Mouse (Mus musculus): ENCODE measurements around the gene Pnrc1. TPM values are rescaled to one million over a fixed set of nuclear protein-coding genes. Genes with fewer than 3 reads are reported as not detected.

The Pnrc1 gene
- polyA plus RNA-seq, 1 experiment: 337 TPM

GRCm38 (mm10) chr4:33289106-33289650 lies 785 bp downstream of the Pnrc1 start:
- no peak for TF ChIP-seq CTCF (IDR thresholded peaks at IDR 0.05; ENCODE audit: extremely low read depth, insufficient read length, insufficient replicate concordance, low read depth, low read length)
- TF ChIP-seq POLR2A (IDR thresholded peaks at IDR 0.05; ENCODE audit: low read depth, low read length): no peak
- Histone ChIP-seq H3K36me3 (ENCODE audit: control insufficient read depth, insufficient read depth, low read length) (no peaks in the 10 kb centered on the region), H3K27ac (ENCODE audit: insufficient read depth, low read depth, low read length) (peak overlapping the region; percentile 6; the same call in 1 of the 2 replicates), H3K27me3 (ENCODE audit: control insufficient read depth, insufficient read depth, low read length) (no peaks in the 10 kb centered on the region), H3K4me3 (ENCODE audit: low read depth, low read length) (no peak overlapping the region), H3K4me1 (ENCODE audit: control insufficient read depth, insufficient read depth, insufficient read length, low read length) (peaks cover 11% of the 10 kb centered on the region; the same call in 1 of the 2 replicates)
- WGBS: 83% methylated on average over 12 of the region's 12 CpGs

- 84% methylated on average over 8 of the region's 8 CpGs for WGBS
- peaks cover 23% of the 10 kb centered on the region; the same call in 1 of the 2 replicates for H3K4me1 ChIP-seq (ENCODE audit: control insufficient read depth, insufficient read depth, insufficient read length, low read length)
Observed at GRCm38 (mm10) chr4:33285448-33285847, 4.5 kb downstream of the Pnrc1 start.

GRCm38 (mm10) chr4:33284083-33284880 lies 5.7 kb downstream of the Pnrc1 start:
- Histone ChIP-seq H3K4me1 (ENCODE audit: control insufficient read depth, insufficient read depth, insufficient read length, low read length) (peaks cover 23% of the 10 kb centered on the region; the same call in 1 of the 2 replicates), H3K4me3 (ENCODE audit: low read depth, low read length) (no peak overlapping the region), H3K27ac (ENCODE audit: insufficient read depth, low read depth, low read length) (peak overlapping the region; percentile 69), H3K27me3 (ENCODE audit: control insufficient read depth, insufficient read depth, low read length) (no peaks in the 10 kb centered on the region), H3K36me3 (ENCODE audit: control insufficient read depth, insufficient read depth, low read length) (no peaks in the 10 kb centered on the region)
- TF ChIP-seq CTCF (IDR thresholded peaks at IDR 0.05; ENCODE audit: extremely low read depth, insufficient read length, insufficient replicate concordance, low read depth, low read length): no peak
- TF ChIP-seq POLR2A (IDR thresholded peaks at IDR 0.05; ENCODE audit: low read depth, low read length): no peak
- WGBS: 56% methylated on average over 5 of the region's 5 CpGs

More at GRCm38 (mm10) chr4:33285448-33285847, 4.5 kb downstream of the Pnrc1 start:
- no peak for TF ChIP-seq CTCF (IDR thresholded peaks at IDR 0.05; ENCODE audit: extremely low read depth, insufficient read length, insufficient replicate concordance, low read depth, low read length)
- TF ChIP-seq POLR2A (IDR thresholded peaks at IDR 0.05; ENCODE audit: low read depth, low read length): no peak
- Histone ChIP-seq H3K4me3 (ENCODE audit: low read depth, low read length) (no peak overlapping the region), H3K27me3 (ENCODE audit: control insufficient read depth, insufficient read depth, low read length) (no peaks in the 10 kb centered on the region), H3K27ac (ENCODE audit: insufficient read depth, low read depth, low read length) (no peak overlapping the region), H3K36me3 (ENCODE audit: control insufficient read depth, insufficient read depth, low read length) (no peaks in the 10 kb centered on the region)

GRCm38 (mm10) chr4:33281891-33282685 lies 7.9 kb downstream of the Pnrc1 start:
- H3K27me3 ChIP-seq (ENCODE audit: control insufficient read depth, insufficient read depth, low read length): no peaks in the 10 kb centered on the region
- peaks cover 17% of the 10 kb centered on the region; the same call in 1 of the 2 replicates for H3K4me1 ChIP-seq (ENCODE audit: control insufficient read depth, insufficient read depth, insufficient read length, low read length)
- H3K36me3 ChIP-seq (ENCODE audit: control insufficient read depth, insufficient read depth, low read length): no peaks in the 10 kb centered on the region
- WGBS: 64% methylated on average over 3 of the region's 3 CpGs
- peak overlapping the region; percentile 95 for H3K27ac ChIP-seq (ENCODE audit: insufficient read depth, low read depth, low read length)
- no peak for TF ChIP-seq CTCF (IDR thresholded peaks at IDR 0.05; ENCODE audit: extremely low read depth, insufficient read length, insufficient replicate concordance, low read depth, low read length)
- TF ChIP-seq POLR2A (IDR thresholded peaks at IDR 0.05; ENCODE audit: low read depth, low read length): no peak
- H3K4me3 ChIP-seq (ENCODE audit: low read depth, low read length): no peak overlapping the region

GRCm38 (mm10) chr4:33273437-33273836 lies 16.5 kb downstream of the Pnrc1 start:
- Histone ChIP-seq H3K4me3 (ENCODE audit: low read depth, low read length) (no peak overlapping the region), H3K27ac (ENCODE audit: insufficient read depth, low read depth, low read length) (no peak overlapping the region), H3K4me1 (ENCODE audit: control insufficient read depth, insufficient read depth, insufficient read length, low read length) (no peaks in the 10 kb centered on the region), H3K36me3 (ENCODE audit: control insufficient read depth, insufficient read depth, low read length) (no peaks in the 10 kb centered on the region), H3K27me3 (ENCODE audit: control insufficient read depth, insufficient read depth, low read length) (no peaks in the 10 kb centered on the region)
- TF ChIP-seq CTCF (IDR thresholded peaks at IDR 0.05; ENCODE audit: extremely low read depth, insufficient read length, insufficient replicate concordance, low read depth, low read length): no peak
- no peak for TF ChIP-seq POLR2A (IDR thresholded peaks at IDR 0.05; ENCODE audit: low read depth, low read length)
- WGBS: 23% methylated on average over 3 of the region's 3 CpGs

- no peak overlapping the region for H3K4me3 ChIP-seq (ENCODE audit: low read depth, low read length)
- no peak overlapping the region for H3K27ac ChIP-seq (ENCODE audit: insufficient read depth, low read depth, low read length)
- H3K36me3 ChIP-seq (ENCODE audit: control insufficient read depth, insufficient read depth, low read length): no peaks in the 10 kb centered on the region
- 92% methylated on average over 11 of the region's 11 CpGs for WGBS
- no peaks in the 10 kb centered on the region for H3K4me1 ChIP-seq (ENCODE audit: control insufficient read depth, insufficient read depth, insufficient read length, low read length)
- H3K27me3 ChIP-seq (ENCODE audit: control insufficient read depth, insufficient read depth, low read length): no peaks in the 10 kb centered on the region
- TF ChIP-seq POLR2A (IDR thresholded peaks at IDR 0.05; ENCODE audit: low read depth, low read length) (no peak), CTCF (IDR thresholded peaks at IDR 0.05; ENCODE audit: extremely low read depth, insufficient read length, insufficient replicate concordance, low read depth, low read length) (no peak)
Observed at GRCm38 (mm10) chr4:33270386-33271314, 19.3 kb downstream of the Pnrc1 start.
